Mouse (Mus musculus) testis, adult 2 months (tissue): ENCODE data around the gene Aqp2.

Experiments used
- CTCF ChIP-seq: fragments of 200-500 bp; IDR thresholded peaks from 2 replicates; pipeline ENCODE4 v1.5.1; 2012; ENCODE audit warnings: low read depth, mild to moderate bottlenecking, inconsistent platforms, low read length, moderate library complexity; ENCODE audit not compliant: control insufficient read depth, insufficient read depth, insufficient replicate concordance
- POLR2A ChIP-seq: fragments of 200-500 bp; IDR thresholded peaks from 2 replicates; pipeline ENCODE4 v1.6.1; 2012; ENCODE audit warnings: low read depth, mild to moderate bottlenecking, inconsistent platforms, low read length, moderate library complexity; ENCODE audit not compliant: control insufficient read depth

DNA sequence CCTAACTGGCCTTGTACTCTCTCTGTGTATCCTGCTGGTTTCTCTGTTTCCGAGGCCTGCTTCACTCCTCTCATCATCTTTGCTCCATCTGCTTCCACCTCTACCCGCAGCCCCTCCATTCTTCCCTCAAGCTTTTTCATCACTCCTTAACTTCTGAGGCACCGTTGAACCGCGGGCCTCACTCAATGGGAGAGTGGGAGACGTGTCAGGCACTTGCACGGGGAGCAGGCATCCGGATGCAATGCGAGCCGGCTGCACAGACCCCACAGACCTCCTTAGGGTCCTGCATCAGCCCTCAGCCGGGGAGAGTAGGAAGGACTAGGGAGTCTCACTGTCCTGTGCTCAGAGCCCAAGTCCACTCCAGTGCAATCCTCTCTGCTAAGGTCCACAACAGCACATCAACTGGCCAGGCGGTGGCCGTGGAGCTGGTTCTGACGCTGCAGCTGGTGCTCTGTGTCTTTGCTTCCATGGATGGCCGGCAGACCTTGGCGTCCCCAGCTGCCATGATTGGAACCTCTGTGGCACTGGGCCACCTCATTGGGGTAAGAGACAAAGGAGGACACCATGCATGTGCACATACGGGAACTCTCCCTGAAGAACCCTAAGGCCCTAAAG, 23.5 kb downstream of the Aqp2 start:
- TF ChIP-seq CTCF (no peak), POLR2A (no peak)
